Mouse (Mus musculus) C2C12 (cell line): ENCODE measurements at regions not wholly inside any gene's neighbourhood (a gene's known extent, or its start where the extent isn't known, plus 50 kb on each side); places are given as distances from the start of the nearest gene placed in this dataset.

Experiments
- CTCF ChIP-seq: IDR thresholded peaks from one replicate; pipeline ENCODE4 v1.5.1; 2011; ENCODE audit not compliant: control insufficient read depth, insufficient read depth, insufficient read length
- MAX ChIP-seq: IDR thresholded peaks from one replicate; pipeline ENCODE4 v1.6.1; 2011; ENCODE audit warnings: mild to moderate bottlenecking, control low read depth

- TF ChIP-seq CTCF (no peak), MAX (no peak)
Measured at GRCm38 (mm10) chr16:77799709-77800108, 197.8 kb upstream of the Gm11146 start.
